Comparison of ENCODE assay signal across 9 mouse cellular contexts in genomic region chr5:144100948-144101347, GRCm38 (mm10). TPM values are rescaled to one million over a fixed set of nuclear protein-coding genes. Genes with fewer than 3 reads are reported as not detected.
DNase-seq lines count a peak whose midpoint lies in the region; ATAC-seq and TF ChIP-seq lines count a peak whose summit lies in the region.
"Had no signal": no experiment of that assay in that cellular context is flagged by ENCODE, and none has a peak within 500 bp of the region (broad histone marks: within the 10 kb centered on the region; RNA-seq: fewer than 3 reads in every experiment).

No protein-coding gene starts in this region.

- TF ChIP-seq CTCF in kidney, adult 2 months (conservative IDR thresholded peaks at IDR 0.05; ENCODE audit: insufficient read depth, insufficient read length, low read depth, low read length), result no peak
- TF ChIP-seq CTCF in MEL (IDR thresholded peaks at IDR 0.05 in 2 of 3, conservative IDR thresholded peaks at IDR 0.05 in 1 of 3; ENCODE audit: control insufficient read depth in 1 of 3, insufficient read depth in 1 of 3, low read depth in 2 of 3, low read length in 3 of 3, poor library complexity in 1 of 3, severe bottlenecking in 1 of 3), result no peak

- H3K9me3 ChIP-seq in MEL (replicated peaks; ENCODE audit: insufficient read depth, low read length), result no peaks in the 10 kb centered on the region
- no peaks in the 10 kb centered on the region for H3K9me3 ChIP-seq in hindbrain, embryonic 10.5 days
- H3K9me3 ChIP-seq in midbrain, embryonic 12.5 days, result no peaks in the 10 kb centered on the region

- H3K9ac ChIP-seq in MEL (ENCODE audit: control insufficient read depth, low read depth, low read length, poor library complexity, severe bottlenecking), result peak overlapping the region; percentile 95
- peak overlapping the region; percentile 95 for H3K9ac ChIP-seq in midbrain, embryonic 12.5 days (replicated peaks)

- peaks cover 41% of the 10 kb centered on the region for H3K79me2 ChIP-seq in MEL (ENCODE audit: control insufficient read depth, insufficient read depth, low read length, poor library complexity)

- peaks cover 27% of the 10 kb centered on the region; the same call in 1 of the 2 replicates for H3K4me1 ChIP-seq in kidney, adult 2 months (ENCODE audit: control insufficient read depth, insufficient read depth, low read length)
- H3K4me1 ChIP-seq in MEL (ENCODE audit: control insufficient read depth in 1 of 2, insufficient read depth in 2 of 2, low read length in 2 of 2), result peaks cover 3 to 30% of the 10 kb centered on the region in 2 experiments
- H3K4me1 ChIP-seq in hindbrain, embryonic 10.5 days (replicated peaks), result peaks cover 33% of the 10 kb centered on the region
- H3K4me1 ChIP-seq in midbrain, embryonic 12.5 days, result peaks cover 16% of the 10 kb centered on the region

- TF ChIP-seq POLR2A in kidney, adult 2 months (IDR thresholded peaks at IDR 0.05; ENCODE audit: low read depth, low read length), result no peak
- no peak for TF ChIP-seq POLR2A in MEL (IDR thresholded peaks at IDR 0.05; ENCODE audit: control insufficient read depth in 1 of 2, insufficient read depth in 1 of 2, low read depth in 1 of 2, low read length in 2 of 2, poor library complexity in 1 of 2)

- ATAC-seq in midbrain, embryonic 12.5 days (ENCODE audit: low FRiP score, low read depth), result no peak

- no peak for TF ChIP-seq EP300 in MEL (IDR thresholded peaks at IDR 0.05; ENCODE audit: low read depth in 1 of 2, low read length in 2 of 2)

- WGBS in kidney, adult 2 months, result 2% methylated on average over 17 of the region's 20 CpGs
- WGBS in hindbrain, embryonic 10.5 days, result 3% methylated on average over 20 of the region's 20 CpGs
- 5% methylated on average over 15 of the region's 20 CpGs for WGBS in midbrain, embryonic 12.5 days

- H3K4me3 ChIP-seq in kidney, adult 2 months (ENCODE audit: insufficient read depth, low read depth, low read length), result peak overlapping the region; percentile 89
- peak overlapping the region; percentile 85 to 95 for H3K4me3 ChIP-seq in MEL (ENCODE audit: control insufficient read depth in 1 of 2, insufficient read depth in 1 of 2, low read depth in 2 of 2, low read length in 2 of 2)
- peak overlapping the region; percentile 99 for H3K4me3 ChIP-seq in hindbrain, embryonic 10.5 days
- H3K4me3 ChIP-seq in midbrain, embryonic 12.5 days, result peak overlapping the region; percentile 100

- H3K27ac ChIP-seq in kidney, adult 2 months (ENCODE audit: insufficient read depth, low read depth, low read length), result no peak overlapping the region
- peak overlapping the region; percentile 38; the same call in 1 of the 2 replicates for H3K27ac ChIP-seq in MEL (ENCODE audit: control insufficient read depth, low read depth, low read length)
- peak overlapping the region; percentile 95 for H3K27ac ChIP-seq in hindbrain, embryonic 10.5 days
- H3K27ac ChIP-seq in midbrain, embryonic 12.5 days (replicated peaks), result peak overlapping the region; percentile 88; the same call in 1 of the 2 replicates

- TF ChIP-seq RAD21 in MEL (IDR thresholded peaks at IDR 0.05; ENCODE audit: low read depth, low read length), result no peak

- DNase-seq in kidney, adult 2 months, result no peak
- DNase-seq in kidney, adult 9 months, result no peak
- DNase-seq in MEL (ENCODE audit: low read depth, low spot score), result peak; percentile 60
- no peak for DNase-seq in hindbrain, embryonic 10.5 days (ENCODE audit: low spot score)
- DNase-seq in cerebellum, adult 8-10 months, result no peak
- DNase-seq in spleen, postnatal 10 days (ENCODE audit: low spot score in 2 of 2), result no peak
- DNase-seq in cerebellum, adult 9-11 months, result no peak
- DNase-seq: kidney, adult 8-10 months had no signal

- peak overlapping the region; percentile 71 for H3K4me2 ChIP-seq in midbrain, embryonic 12.5 days (replicated peaks)

- no peaks in the 10 kb centered on the region for H3K36me3 ChIP-seq in kidney, adult 2 months (ENCODE audit: control insufficient read depth, insufficient read depth, low read length)
- H3K36me3 ChIP-seq in MEL (ENCODE audit: control insufficient read depth in 1 of 2, insufficient read depth in 2 of 2, low read length in 2 of 2), result peaks cover 0 to 34% of the 10 kb centered on the region in 2 experiments; a peak in 2 of 4 replicates
- no peaks in the 10 kb centered on the region for H3K36me3 ChIP-seq in hindbrain, embryonic 10.5 days
- H3K36me3 ChIP-seq in midbrain, embryonic 12.5 days, result no peaks in the 10 kb centered on the region

- no peaks in the 10 kb centered on the region for H3K27me3 ChIP-seq in kidney, adult 2 months (replicated peaks; ENCODE audit: control insufficient read depth, insufficient read depth, low read length)
- H3K27me3 ChIP-seq in MEL (ENCODE audit: control insufficient read depth in 1 of 2, insufficient read depth in 2 of 2, low read length in 2 of 2), result peaks cover 0 to 11% of the 10 kb centered on the region in 2 experiments; a peak in 3 of 4 replicates
- H3K27me3 ChIP-seq in hindbrain, embryonic 10.5 days (ENCODE audit: insufficient read depth, poor library complexity, severe bottlenecking), result no peaks in the 10 kb centered on the region
- H3K27me3 ChIP-seq in midbrain, embryonic 12.5 days, result peaks cover 8% of the 10 kb centered on the region; the same call in 1 of the 2 replicates

TF ChIP-seq in MEL, 35 proteins besides CTCF, POLR2A, EP300 and RAD21:
- TF ChIP-seq SIN3A (IDR thresholded peaks at IDR 0.05; ENCODE audit: low read length) (peak; percentile 64; the same call in 1 of the 2 replicates), USF1 (IDR thresholded peaks at IDR 0.05; ENCODE audit: low read depth, low read length) (peak; percentile 34; the same call in 1 of the 2 replicates), ZNF384 (IDR thresholded peaks at IDR 0.05; ENCODE audit: low read depth, low read length) (peak; percentile 91), MYB (IDR thresholded peaks at IDR 0.05; ENCODE audit: low read depth, low read length) (no peak)

RNA-seq across cellular contexts. Expression of gene Lmtk2, which starts 0.7 kb away (rescaled TPM):
- polyA plus RNA-seq in kidney, adult 2 months (2012; rRNA removed), result 29.9 and 30.6 TPM in 2 replicates
- 14.2 and 14.8 TPM in 2 replicates for total RNA-seq in MEL (2012; rRNA removed)
- polyA plus RNA-seq in MEL (2012; ENCODE audit: insufficient read depth in 1 of 2, insufficient read length in 2 of 2, low read depth in 1 of 2, low replicate concordance in 2 of 2, missing spikeins in 1 of 2), result 10 to 100 TPM in 1 of 2 experiments, not detected in 1; 12.6 TPM
- 5.4 and 5.8 TPM in 2 replicates for polyA plus RNA-seq in hindbrain, embryonic 10.5 days (2016; fragmentation: Nextera tagmentation; extraction: Ambion mirVana)
- 8.8 and 9.1 TPM in 2 replicates for polyA plus RNA-seq in midbrain, embryonic 12.5 days (2016; fragmentation: Nextera tagmentation; extraction: Ambion mirVana)
